Mouse (Mus musculus): ENCODE data around the gene Irf4. TPM values are rescaled to one million over a fixed set of nuclear protein-coding genes. Genes with fewer than 3 reads are reported as not detected.

Gene Irf4
- polyA plus RNA-seq, 1 experiment = 0.26 TPM

GRCm38 (mm10) chr13:30790016-30790415, 41.0 kb downstream of the Irf4 start:
- H3K4me3 ChIP-seq (ENCODE audit: control insufficient read depth, low read depth, low read length) = no peak overlapping the region
- TF ChIP-seq CTCF (IDR thresholded peaks at IDR 0.05; ENCODE audit: control insufficient read depth, insufficient read depth, insufficient replicate concordance, low read depth, low read length) (no peak), POLR2A (IDR thresholded peaks at IDR 0.05; ENCODE audit: control insufficient read depth, low read depth, low read length) (no peak)
- H3K4me1 ChIP-seq (ENCODE audit: control insufficient read depth, insufficient read depth, low read length) = no peaks in the 10 kb centered on the region
- no peak overlapping the region for H3K27ac ChIP-seq (ENCODE audit: control insufficient read depth, insufficient read depth, low read depth, low read length)
- H3K36me3 ChIP-seq (ENCODE audit: control insufficient read depth, insufficient read depth, low read length) = no peaks in the 10 kb centered on the region
- no peaks in the 10 kb centered on the region for H3K27me3 ChIP-seq (ENCODE audit: control insufficient read depth, insufficient read depth, low read length)

GRCm38 (mm10) chr13:30792308-30792707, 43.3 kb downstream of the Irf4 start:
- Histone ChIP-seq H3K36me3 (ENCODE audit: control insufficient read depth, insufficient read depth, low read length) (no peaks in the 10 kb centered on the region), H3K4me3 (ENCODE audit: control insufficient read depth, low read depth, low read length) (no peak overlapping the region), H3K27ac (ENCODE audit: control insufficient read depth, insufficient read depth, low read depth, low read length) (no peak overlapping the region), H3K4me1 (ENCODE audit: control insufficient read depth, insufficient read depth, low read length) (no peaks in the 10 kb centered on the region), H3K27me3 (ENCODE audit: control insufficient read depth, insufficient read depth, low read length) (no peaks in the 10 kb centered on the region)
- TF ChIP-seq CTCF (IDR thresholded peaks at IDR 0.05; ENCODE audit: control insufficient read depth, insufficient read depth, insufficient replicate concordance, low read depth, low read length) (no peak), POLR2A (IDR thresholded peaks at IDR 0.05; ENCODE audit: control insufficient read depth, low read depth, low read length) (no peak)

DNA sequence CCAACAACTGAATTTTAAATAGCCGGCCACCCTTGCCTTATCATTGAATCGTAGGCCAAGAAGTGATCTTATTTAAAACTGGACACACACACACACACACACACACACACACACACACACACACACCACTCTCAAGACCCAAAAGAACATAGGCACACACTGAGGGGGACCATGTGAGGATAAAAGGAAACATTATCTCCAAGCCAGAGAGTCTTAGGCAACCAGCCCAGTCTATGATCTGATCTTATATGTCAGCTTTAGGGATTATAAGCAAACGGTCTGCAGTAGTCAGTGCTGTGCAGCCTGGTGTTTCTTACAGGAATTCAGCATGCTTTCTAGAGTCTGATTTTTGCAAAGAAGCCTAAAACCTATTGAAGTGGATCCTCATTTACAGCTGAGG, 43.7 kb downstream of the Irf4 start:
- Histone ChIP-seq H3K27me3 (ENCODE audit: control insufficient read depth, insufficient read depth, low read length) (no peaks in the 10 kb centered on the region), H3K4me3 (ENCODE audit: control insufficient read depth, low read depth, low read length) (no peak overlapping the region), H3K36me3 (ENCODE audit: control insufficient read depth, insufficient read depth, low read length) (no peaks in the 10 kb centered on the region), H3K27ac (ENCODE audit: control insufficient read depth, insufficient read depth, low read depth, low read length) (no peak overlapping the region), H3K4me1 (ENCODE audit: control insufficient read depth, insufficient read depth, low read length) (no peaks in the 10 kb centered on the region)
- TF ChIP-seq POLR2A (IDR thresholded peaks at IDR 0.05; ENCODE audit: control insufficient read depth, low read depth, low read length) (no peak), CTCF (IDR thresholded peaks at IDR 0.05; ENCODE audit: control insufficient read depth, insufficient read depth, insufficient replicate concordance, low read depth, low read length) (no peak)

- Histone ChIP-seq H3K27ac (ENCODE audit: control insufficient read depth, insufficient read depth, low read depth, low read length) (no peak overlapping the region), H3K4me3 (ENCODE audit: control insufficient read depth, low read depth, low read length) (no peak overlapping the region), H3K27me3 (ENCODE audit: control insufficient read depth, insufficient read depth, low read length) (no peaks in the 10 kb centered on the region), H3K4me1 (ENCODE audit: control insufficient read depth, insufficient read depth, low read length) (no peaks in the 10 kb centered on the region), H3K36me3 (ENCODE audit: control insufficient read depth, insufficient read depth, low read length) (no peaks in the 10 kb centered on the region)
- TF ChIP-seq POLR2A (IDR thresholded peaks at IDR 0.05; ENCODE audit: control insufficient read depth, low read depth, low read length) (no peak), CTCF (IDR thresholded peaks at IDR 0.05; ENCODE audit: control insufficient read depth, insufficient read depth, insufficient replicate concordance, low read depth, low read length) (no peak)
These were observed 44.2 kb downstream of the Irf4 start for GRCm38 (mm10) chr13:30793196-30793595.

DNA sequence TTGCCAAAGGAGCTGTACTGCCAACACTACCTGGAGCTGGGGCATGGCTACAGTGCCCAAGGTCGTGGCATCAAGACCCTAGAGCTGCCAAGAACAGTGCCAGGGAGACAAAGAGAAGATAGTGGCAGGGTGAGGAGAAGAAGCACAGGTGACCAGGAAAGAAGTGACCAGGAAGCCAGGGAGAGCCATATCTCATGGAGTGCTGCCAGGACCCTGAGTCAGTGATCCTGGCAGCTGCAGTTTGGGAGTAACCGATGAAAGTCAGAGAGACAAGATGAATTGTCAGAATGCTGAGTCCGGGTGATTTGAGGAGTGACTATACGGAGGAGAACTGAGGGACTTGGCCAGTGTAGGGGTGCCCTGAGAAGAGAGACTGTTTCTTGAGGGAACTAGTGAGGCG, 44.6 kb downstream of the Irf4 start:
- no peak overlapping the region for H3K4me3 ChIP-seq (ENCODE audit: control insufficient read depth, low read depth, low read length)
- H3K27ac ChIP-seq (ENCODE audit: control insufficient read depth, insufficient read depth, low read depth, low read length) = no peak overlapping the region
- H3K36me3 ChIP-seq (ENCODE audit: control insufficient read depth, insufficient read depth, low read length) = no peaks in the 10 kb centered on the region
- no peaks in the 10 kb centered on the region for H3K27me3 ChIP-seq (ENCODE audit: control insufficient read depth, insufficient read depth, low read length)
- no peak for TF ChIP-seq CTCF (IDR thresholded peaks at IDR 0.05; ENCODE audit: control insufficient read depth, insufficient read depth, insufficient replicate concordance, low read depth, low read length)
- H3K4me1 ChIP-seq (ENCODE audit: control insufficient read depth, insufficient read depth, low read length) = no peaks in the 10 kb centered on the region

GRCm38 (mm10) chr13:30795960-30796359, 46.9 kb downstream of the Irf4 start:
- H3K27me3 ChIP-seq (ENCODE audit: control insufficient read depth, insufficient read depth, low read length) = no peaks in the 10 kb centered on the region
- H3K4me1 ChIP-seq (ENCODE audit: control insufficient read depth, insufficient read depth, low read length) = no peaks in the 10 kb centered on the region
- TF ChIP-seq POLR2A (IDR thresholded peaks at IDR 0.05; ENCODE audit: control insufficient read depth, low read depth, low read length) = no peak
- no peak for TF ChIP-seq CTCF (IDR thresholded peaks at IDR 0.05; ENCODE audit: control insufficient read depth, insufficient read depth, insufficient replicate concordance, low read depth, low read length)
- H3K36me3 ChIP-seq (ENCODE audit: control insufficient read depth, insufficient read depth, low read length) = no peaks in the 10 kb centered on the region
- H3K27ac ChIP-seq (ENCODE audit: control insufficient read depth, insufficient read depth, low read depth, low read length) = no peak overlapping the region
- no peak overlapping the region for H3K4me3 ChIP-seq (ENCODE audit: control insufficient read depth, low read depth, low read length)

DNA sequence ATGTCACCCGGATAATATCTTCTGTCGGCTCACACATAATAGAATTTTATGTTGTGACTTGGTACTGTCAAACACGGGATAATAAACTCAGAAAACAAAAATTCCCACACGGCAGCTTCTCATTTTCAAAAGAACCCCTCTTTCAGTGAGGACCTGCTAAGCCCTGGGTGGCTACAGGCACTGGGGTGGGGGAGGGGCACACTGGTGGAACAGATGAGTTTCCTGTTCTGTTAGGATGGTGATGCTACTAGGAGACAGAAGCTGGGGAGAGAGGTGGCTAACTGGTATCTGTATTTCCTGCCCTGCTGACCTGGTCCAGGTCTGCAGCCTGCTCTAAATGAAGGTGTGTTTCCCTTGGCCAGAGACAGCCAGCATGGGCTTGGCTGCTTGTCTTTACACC, 52.9 kb downstream of the Irf4 start:
- H3K27me3 ChIP-seq (ENCODE audit: control insufficient read depth, insufficient read depth, low read length) = no peaks in the 10 kb centered on the region
- no peak for TF ChIP-seq POLR2A (IDR thresholded peaks at IDR 0.05; ENCODE audit: control insufficient read depth, low read depth, low read length)
- TF ChIP-seq CTCF (IDR thresholded peaks at IDR 0.05; ENCODE audit: control insufficient read depth, insufficient read depth, insufficient replicate concordance, low read depth, low read length) = no peak
- no peaks in the 10 kb centered on the region for H3K36me3 ChIP-seq (ENCODE audit: control insufficient read depth, insufficient read depth, low read length)
- H3K4me1 ChIP-seq (ENCODE audit: control insufficient read depth, insufficient read depth, low read length) = no peaks in the 10 kb centered on the region
- H3K4me3 ChIP-seq (ENCODE audit: control insufficient read depth, low read depth, low read length) = no peak overlapping the region
- H3K27ac ChIP-seq (ENCODE audit: control insufficient read depth, insufficient read depth, low read depth, low read length) = no peak overlapping the region

- H3K27ac ChIP-seq (ENCODE audit: control insufficient read depth, insufficient read depth, low read depth, low read length) = no peak overlapping the region
- H3K4me1 ChIP-seq (ENCODE audit: control insufficient read depth, insufficient read depth, low read length) = no peaks in the 10 kb centered on the region
- no peaks in the 10 kb centered on the region for H3K27me3 ChIP-seq (ENCODE audit: control insufficient read depth, insufficient read depth, low read length)
- TF ChIP-seq POLR2A (IDR thresholded peaks at IDR 0.05; ENCODE audit: control insufficient read depth, low read depth, low read length) (no peak), CTCF (IDR thresholded peaks at IDR 0.05; ENCODE audit: control insufficient read depth, insufficient read depth, insufficient replicate concordance, low read depth, low read length) (no peak)
- no peaks in the 10 kb centered on the region for H3K36me3 ChIP-seq (ENCODE audit: control insufficient read depth, insufficient read depth, low read length)
- no peak overlapping the region for H3K4me3 ChIP-seq (ENCODE audit: control insufficient read depth, low read depth, low read length)
These were observed 53.4 kb downstream of the Irf4 start for GRCm38 (mm10) chr13:30802336-30802955.
